Mouse (Mus musculus): ENCODE results near the gene Tex33.

DNA sequence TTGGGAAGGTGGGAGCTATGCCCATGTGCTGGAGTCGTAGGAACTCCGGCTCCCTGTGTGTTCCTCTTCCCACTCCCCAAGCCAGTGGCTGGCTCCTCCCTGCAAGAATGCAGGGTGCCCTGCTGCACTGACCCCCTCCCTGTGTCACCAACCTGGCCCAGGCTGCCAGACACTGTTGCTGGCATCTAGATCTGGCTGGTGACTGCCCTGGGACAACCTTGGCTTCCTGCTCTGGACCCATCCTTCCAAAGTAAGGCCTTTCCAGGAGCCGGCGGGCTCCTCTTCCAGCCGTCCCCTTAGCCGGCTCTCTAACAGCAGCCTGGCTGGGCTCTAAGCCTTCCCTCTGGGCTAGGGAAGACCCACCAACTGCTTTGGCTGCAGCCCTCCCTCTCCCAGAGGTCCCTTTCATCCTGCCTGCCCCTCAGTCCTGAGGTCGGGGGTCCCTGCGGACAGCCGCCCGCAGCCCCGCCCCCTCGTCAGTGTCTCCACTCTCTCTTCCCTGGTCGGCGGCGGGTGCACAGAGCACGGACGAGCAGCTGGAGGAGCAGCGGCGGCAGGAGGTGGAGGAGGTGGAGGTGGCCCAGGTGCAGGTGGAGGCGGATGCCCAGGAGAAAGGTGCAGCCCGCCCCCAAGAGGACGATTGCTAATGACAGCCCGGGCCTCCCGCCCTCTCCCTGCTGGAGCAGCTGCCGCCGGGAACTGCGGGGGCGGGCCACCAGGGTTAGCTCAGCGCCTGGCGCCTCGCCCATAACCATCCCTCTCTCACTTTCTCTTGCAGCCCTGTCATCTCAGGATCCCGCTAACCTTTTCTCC lies 40.9 kb upstream of the Tex33 start:
- TF ChIP-seq CTCF (IDR thresholded peaks at IDR 0.05; ENCODE audit: extremely low read depth, insufficient read depth, low read length) (no peak), POLR2A (IDR thresholded peaks at IDR 0.05; ENCODE audit: extremely low read depth, insufficient read depth, low read length) (no peak)

Data from cortical plate, adult 2 months (tissue).